Mouse (Mus musculus) lung, postnatal 0 days (tissue): ENCODE measurements at regions not wholly inside any gene's neighbourhood (a gene's known extent, or its start where the extent isn't known, plus 50 kb on each side); places are given as distances from the start of the nearest gene placed in this dataset.

Source experiments
- CTCF ChIP-seq: IDR thresholded peaks from 2 replicates; pipeline ENCODE4 v1.5.1; 2016; ENCODE audit warnings: antibody characterized with exemption, mild to moderate bottlenecking
- EP300 ChIP-seq: IDR thresholded peaks from 2 replicates; pipeline ENCODE4 v1.6.1; 2016; ENCODE audit warnings: antibody characterized with exemption, mild to moderate bottlenecking, control low read depth

DNA sequence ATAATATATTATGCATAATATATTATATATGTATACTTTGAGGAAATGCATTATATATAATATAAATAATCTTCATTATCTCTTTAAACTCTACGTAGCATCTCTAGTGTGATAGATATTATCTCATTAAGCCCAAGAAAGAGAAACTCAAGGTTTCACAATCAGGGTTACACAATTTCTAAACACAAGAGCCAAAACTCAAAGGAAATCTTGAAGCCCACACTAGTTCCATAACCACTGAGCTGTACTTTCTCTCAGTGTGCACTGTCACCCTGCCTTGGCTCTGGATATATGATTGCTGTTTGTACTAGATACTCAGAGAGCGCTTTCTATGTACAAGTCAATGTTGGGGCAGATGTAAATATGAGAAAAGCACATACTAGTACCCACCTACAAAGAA, 299.6 kb upstream of the Ldb2 start:
- TF ChIP-seq CTCF (no peak), EP300 (no peak)
